Mouse (Mus musculus): Measurements from ENCODE around the gene Lmntd1. TPM values are rescaled to one million over a fixed set of nuclear protein-coding genes. Genes with fewer than 3 reads are reported as not detected.

The Lmntd1 gene
- polyA plus RNA-seq, 1 experiment from 2014 or later: 1.7 TPM

GRCm38 (mm10) chr6:145501751-145502150 is 112.4 kb downstream of the Lmntd1 start:
- ATAC-seq (replicated peaks): no peak
- no peak overlapping the region for H3K4me3 ChIP-seq
- no peak overlapping the region for H3K4me2 ChIP-seq
- H3K27me3 ChIP-seq (replicated peaks): no peaks in the 10 kb centered on the region
- no peaks in the 10 kb centered on the region for H3K4me1 ChIP-seq
- no peak overlapping the region for H3K9ac ChIP-seq
- no peaks in the 10 kb centered on the region for H3K36me3 ChIP-seq (replicated peaks)
- WGBS: 91% methylated on average over 7 of the region's 7 CpGs
- H3K27ac ChIP-seq: no peak overlapping the region
- no peaks in the 10 kb centered on the region for H3K9me3 ChIP-seq

DNA sequence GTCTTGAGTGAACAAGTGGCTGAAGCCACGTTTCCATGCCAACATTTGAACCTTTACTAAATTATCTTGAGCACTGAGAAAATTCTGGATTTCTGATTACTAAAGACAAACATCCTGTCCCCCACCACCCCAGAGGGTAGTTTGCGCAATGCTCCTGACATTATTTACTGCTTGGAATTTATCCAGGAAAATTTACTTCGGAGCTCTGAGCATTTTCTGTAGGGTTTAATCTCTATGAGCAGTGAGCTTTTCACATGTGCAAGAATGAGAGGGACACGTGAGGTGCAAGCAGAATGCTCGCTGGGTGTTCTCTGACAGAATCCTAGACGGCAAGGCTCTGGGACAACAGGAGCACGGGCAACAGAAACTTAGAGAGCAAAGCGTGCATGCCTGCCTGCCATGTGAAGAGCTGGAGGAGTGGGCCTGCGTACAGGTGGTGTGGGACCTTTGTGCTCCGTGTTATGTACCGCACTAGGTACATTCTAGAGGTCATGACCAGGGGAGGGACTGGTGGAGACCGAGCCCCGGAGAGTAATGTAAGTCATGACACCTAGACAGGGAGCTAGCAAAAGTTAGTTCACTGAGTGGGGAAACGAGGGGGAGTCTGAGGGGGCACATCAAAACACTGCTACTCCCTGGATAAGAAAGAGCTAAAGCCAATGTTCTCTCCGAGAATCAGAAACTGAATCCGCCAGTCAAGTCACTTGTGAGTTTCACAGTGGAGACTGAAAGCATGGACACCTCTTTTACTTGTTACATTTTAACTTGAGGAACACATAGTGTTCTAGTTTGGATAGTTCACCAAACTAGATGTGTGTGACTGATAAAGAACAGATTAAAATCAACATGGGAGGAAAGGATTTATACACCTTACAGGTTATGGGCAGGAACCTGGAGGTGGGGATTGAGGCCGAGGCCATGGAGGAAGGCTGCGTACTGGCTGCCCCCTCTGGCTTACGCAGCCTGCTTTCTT is 114.3 kb downstream of the Lmntd1 start:
- Histone ChIP-seq H3K27me3 (replicated peaks) (no peaks in the 10 kb centered on the region), H3K27ac (no peak overlapping the region), H3K9me3 (no peaks in the 10 kb centered on the region), H3K4me3 (no peak overlapping the region), H3K4me2 (no peak overlapping the region), H3K36me3 (replicated peaks) (no peaks in the 10 kb centered on the region), H3K4me1 (no peaks in the 10 kb centered on the region), H3K9ac (no peak overlapping the region)
- 83% methylated on average over 19 of the region's 19 CpGs for WGBS
- no peak for ATAC-seq (replicated peaks)

GRCm38 (mm10) chr6:145495731-145496130 is 118.4 kb downstream of the Lmntd1 start:
- no peak overlapping the region for H3K4me2 ChIP-seq
- H3K9me3 ChIP-seq: no peaks in the 10 kb centered on the region
- no peaks in the 10 kb centered on the region for H3K27me3 ChIP-seq (replicated peaks)
- 92% methylated on average over 7 of the region's 7 CpGs for WGBS
- H3K27ac ChIP-seq: no peak overlapping the region
- no peak overlapping the region for H3K4me3 ChIP-seq
- ATAC-seq (replicated peaks): no peak
- no peaks in the 10 kb centered on the region for H3K4me1 ChIP-seq
- H3K36me3 ChIP-seq (replicated peaks): no peaks in the 10 kb centered on the region
- H3K9ac ChIP-seq: no peak overlapping the region

DNA sequence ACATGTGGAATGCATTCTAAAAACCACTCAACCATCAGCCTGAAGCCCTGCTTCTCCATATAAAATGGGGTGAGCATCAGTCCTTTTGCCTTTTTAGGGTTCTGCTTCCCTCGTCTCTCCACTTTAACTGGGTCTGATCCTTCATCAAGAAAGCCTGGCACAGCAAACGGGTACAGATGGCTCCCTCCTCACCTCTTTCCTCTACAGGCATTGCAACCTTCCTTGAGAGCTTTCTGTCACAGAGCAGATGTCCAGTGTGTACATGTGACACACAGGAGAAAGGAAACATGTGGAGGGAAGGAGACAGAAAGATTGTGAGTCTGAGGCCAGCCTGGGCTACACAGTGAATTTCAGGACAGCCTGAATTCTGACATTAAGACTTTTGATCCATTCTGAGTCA is 125.9 kb downstream of the Lmntd1 start:
- Histone ChIP-seq H3K4me2 (no peak overlapping the region), H3K27me3 (replicated peaks) (no peaks in the 10 kb centered on the region), H3K27ac (no peak overlapping the region), H3K4me3 (no peak overlapping the region), H3K4me1 (peaks cover 15% of the 10 kb centered on the region), H3K9me3 (no peaks in the 10 kb centered on the region), H3K36me3 (replicated peaks) (no peaks in the 10 kb centered on the region), H3K9ac (no peak overlapping the region)
- no peak for ATAC-seq (replicated peaks)
- WGBS: 83% methylated on average over 2 of the region's 2 CpGs

- WGBS: 46% methylated on average over 12 of the region's 12 CpGs
- H3K27me3 ChIP-seq (replicated peaks): no peaks in the 10 kb centered on the region
- H3K4me1 ChIP-seq: peaks cover 23% of the 10 kb centered on the region
- H3K4me2 ChIP-seq: no peak overlapping the region
- H3K9me3 ChIP-seq: no peaks in the 10 kb centered on the region
- H3K9ac ChIP-seq: no peak overlapping the region
- H3K36me3 ChIP-seq (replicated peaks): no peaks in the 10 kb centered on the region
- peak; percentile 75 for ATAC-seq (replicated peaks)
- H3K4me3 ChIP-seq: no peak overlapping the region
- peak overlapping the region; percentile 67 for H3K27ac ChIP-seq
Measured at GRCm38 (mm10) chr6:145485986-145486605, 128.0 kb downstream of the Lmntd1 start.

GRCm38 (mm10) chr6:145483318-145483674 is 130.8 kb downstream of the Lmntd1 start:
- Histone ChIP-seq H3K4me1 (peaks cover 23% of the 10 kb centered on the region), H3K4me3 (no peak overlapping the region), H3K9ac (no peak overlapping the region), H3K4me2 (no peak overlapping the region), H3K27ac (no peak overlapping the region), H3K36me3 (replicated peaks) (no peaks in the 10 kb centered on the region), H3K27me3 (replicated peaks) (no peaks in the 10 kb centered on the region), H3K9me3 (no peaks in the 10 kb centered on the region)
- ATAC-seq (replicated peaks): no peak
- WGBS: 38% methylated on average over 5 of the region's 5 CpGs

GRCm38 (mm10) chr6:145482656-145483317 is 131.3 kb downstream of the Lmntd1 start:
- no peaks in the 10 kb centered on the region for H3K9me3 ChIP-seq
- peaks cover 23% of the 10 kb centered on the region for H3K4me1 ChIP-seq
- no peak overlapping the region for H3K4me2 ChIP-seq
- no peak overlapping the region for H3K27ac ChIP-seq
- no peak overlapping the region for H3K4me3 ChIP-seq
- ATAC-seq (replicated peaks): no peak
- H3K9ac ChIP-seq: no peak overlapping the region
- H3K27me3 ChIP-seq (replicated peaks): no peaks in the 10 kb centered on the region
- H3K36me3 ChIP-seq (replicated peaks): no peaks in the 10 kb centered on the region
- WGBS: 81% methylated on average over 17 of the region's 17 CpGs

DNA sequence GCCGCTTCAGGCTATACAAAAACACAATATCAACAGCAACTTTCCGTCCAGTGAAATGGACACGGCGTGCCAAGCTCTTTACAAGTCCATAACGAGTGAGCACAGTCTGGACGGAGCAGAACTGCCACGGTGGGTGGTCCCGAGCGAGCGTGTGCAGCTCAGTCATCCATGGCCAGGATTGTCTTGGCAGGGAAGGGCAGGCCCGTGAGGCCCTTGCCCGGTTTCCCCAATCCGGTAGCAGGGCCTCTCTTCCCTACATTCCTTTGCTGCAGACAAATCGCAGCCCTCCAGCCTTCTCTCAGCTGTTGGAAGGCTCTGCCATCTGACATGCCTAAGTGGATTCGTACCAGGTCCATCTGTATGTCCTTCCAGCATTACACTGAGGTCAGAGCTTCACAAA is 132.2 kb downstream of the Lmntd1 start:
- Histone ChIP-seq H3K27me3 (replicated peaks) (no peaks in the 10 kb centered on the region), H3K36me3 (replicated peaks) (no peaks in the 10 kb centered on the region), H3K4me3 (no peak overlapping the region), H3K4me1 (peaks cover 23% of the 10 kb centered on the region), H3K27ac (no peak overlapping the region), H3K9ac (no peak overlapping the region), H3K9me3 (no peaks in the 10 kb centered on the region), H3K4me2 (peak overlapping the region; percentile 25; the same call in 1 of the 2 replicates)
- peak; percentile 54 for ATAC-seq (replicated peaks)
- WGBS: 23% methylated on average over 15 of the region's 15 CpGs

DNA sequence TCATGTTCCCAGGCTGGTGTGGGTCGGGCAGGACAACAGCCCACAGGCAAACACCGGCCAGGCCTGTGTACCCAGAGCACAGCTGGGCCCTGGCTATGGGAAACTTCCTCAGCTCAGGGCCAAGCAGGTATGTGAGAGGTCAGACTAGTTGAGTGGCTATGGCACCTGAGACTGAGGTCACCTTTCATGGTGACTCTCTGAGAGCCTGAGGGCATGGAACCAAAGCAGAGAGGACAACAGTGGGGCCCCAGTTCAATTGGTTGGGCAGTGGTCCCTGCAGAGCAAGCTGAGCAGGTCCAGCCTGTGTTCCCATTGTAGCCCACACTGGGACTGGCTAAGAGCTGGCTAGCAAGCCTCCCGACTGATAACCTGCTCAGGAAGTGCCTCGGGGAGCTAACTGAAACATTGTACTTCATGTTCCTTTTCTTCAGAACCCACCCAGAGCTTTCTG is 135.3 kb downstream of the Lmntd1 start:
- H3K4me3 ChIP-seq: no peak overlapping the region
- 84% methylated on average over 4 of the region's 4 CpGs for WGBS
- H3K9ac ChIP-seq: no peak overlapping the region
- ATAC-seq (replicated peaks): no peak
- H3K9me3 ChIP-seq: no peaks in the 10 kb centered on the region
- H3K27ac ChIP-seq: no peak overlapping the region
- no peak overlapping the region for H3K4me2 ChIP-seq
- H3K27me3 ChIP-seq (replicated peaks): no peaks in the 10 kb centered on the region
- H3K36me3 ChIP-seq (replicated peaks): no peaks in the 10 kb centered on the region
- H3K4me1 ChIP-seq: peaks cover 7% of the 10 kb centered on the region; the same call in 1 of the 2 replicates

DNA sequence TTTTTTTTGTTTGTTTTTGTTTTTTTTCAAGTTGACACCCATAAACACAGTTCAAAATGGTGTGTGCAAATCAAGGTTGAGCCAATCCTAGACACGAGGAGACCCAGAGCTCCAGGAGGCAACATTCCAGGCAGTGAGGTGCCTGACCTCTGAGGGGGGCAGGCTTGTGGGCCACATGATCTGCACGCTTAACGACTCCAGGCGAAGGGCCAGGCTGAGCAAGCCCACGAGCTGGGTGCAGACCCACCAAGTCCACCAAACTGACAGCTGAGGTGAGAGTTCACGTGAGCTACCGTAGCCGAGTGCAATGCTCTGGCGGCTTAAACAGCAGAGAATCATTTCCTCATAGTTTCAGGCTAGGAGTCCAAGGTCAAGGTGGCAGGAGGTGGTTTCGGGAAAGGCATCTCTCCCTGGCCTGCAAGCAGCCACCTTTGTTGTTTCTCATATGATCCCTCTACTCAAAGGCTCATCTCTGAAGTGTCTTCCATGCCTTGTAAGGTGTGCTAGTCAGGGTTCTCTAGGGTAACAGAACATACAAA is 136.7 kb downstream of the Lmntd1 start:
- Histone ChIP-seq H3K36me3 (replicated peaks) (no peaks in the 10 kb centered on the region), H3K4me2 (no peak overlapping the region), H3K9ac (no peak overlapping the region), H3K4me1 (peaks cover 7% of the 10 kb centered on the region; the same call in 1 of the 2 replicates), H3K9me3 (no peaks in the 10 kb centered on the region), H3K27ac (no peak overlapping the region), H3K27me3 (replicated peaks) (no peaks in the 10 kb centered on the region), H3K4me3 (no peak overlapping the region)
- no peak for ATAC-seq (replicated peaks)
- 77% methylated on average over 10 of the region's 10 CpGs for WGBS

DNA sequence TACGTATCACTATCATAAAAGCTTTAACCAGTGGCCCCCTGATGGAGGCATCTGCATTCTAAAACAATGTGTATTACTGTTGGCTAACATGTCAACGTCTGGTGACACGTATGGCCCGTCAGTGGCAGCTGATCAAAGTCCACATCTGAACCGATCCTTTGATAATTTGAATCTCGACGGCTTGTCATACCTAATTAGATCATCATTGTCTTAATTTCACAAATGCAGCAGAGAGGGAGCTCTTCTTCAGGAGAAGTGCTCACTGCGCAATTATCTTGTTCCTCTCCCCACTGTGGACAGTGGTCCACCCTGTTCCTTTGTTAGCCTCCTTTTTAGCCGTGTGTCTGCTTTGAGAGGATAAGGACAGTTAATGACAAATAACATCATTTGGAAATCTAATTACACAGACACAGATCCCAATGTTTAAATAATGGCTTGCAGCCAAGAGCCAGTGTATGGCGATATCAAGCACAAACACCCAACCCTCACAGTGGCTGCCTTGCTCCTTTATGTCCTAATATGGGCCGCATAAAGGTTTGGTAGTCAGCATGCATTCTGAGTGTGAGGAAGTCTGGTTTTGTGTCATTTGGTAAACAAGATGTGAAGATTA is 142.4 kb downstream of the Lmntd1 start:
- peaks cover 14% of the 10 kb centered on the region for H3K4me1 ChIP-seq
- 44% methylated on average over 11 of the region's 11 CpGs for WGBS
- no peaks in the 10 kb centered on the region for H3K27me3 ChIP-seq (replicated peaks)
- H3K27ac ChIP-seq: no peak overlapping the region
- H3K9ac ChIP-seq: no peak overlapping the region
- no peak overlapping the region for H3K4me3 ChIP-seq
- ATAC-seq (replicated peaks): peak; percentile 43; the same call in 1 of the 2 replicates
- H3K9me3 ChIP-seq: no peaks in the 10 kb centered on the region
- H3K4me2 ChIP-seq: no peak overlapping the region
- H3K36me3 ChIP-seq (replicated peaks): no peaks in the 10 kb centered on the region
